Mouse (Mus musculus) bone marrow, adult 2 months (tissue): ENCODE measurements around the gene Tmem268. TPM values are rescaled to one million over a fixed set of nuclear protein-coding genes. Genes with fewer than 3 reads are reported as not detected.

Source experiments
- H3K27ac ChIP-seq: fragments of 200-500 bp; 2 replicates; pipeline ENCODE4 v1.5.1; 2012; ENCODE audit warnings: low read depth, mild to moderate bottlenecking, control low read depth, inconsistent platforms, low read length; ENCODE audit not compliant: control insufficient read depth, poor library complexity, insufficient read depth
- H3K4me1 ChIP-seq: fragments of 200-500 bp; 2 replicates; pipeline ENCODE4 v1.6.1; 2011; ENCODE audit warnings: low read length; ENCODE audit not compliant: control insufficient read depth, insufficient read depth
- H3K4me3 ChIP-seq: fragments of 200-500 bp; replicated peaks from 2 replicates; pipeline ENCODE3; 2011; ENCODE audit warnings: mild to moderate bottlenecking, low read depth, low read length, control low read depth; ENCODE audit not compliant: control insufficient read depth
- CTCF ChIP-seq: fragments of 200-500 bp; IDR thresholded peaks from 2 replicates; pipeline ENCODE4 v1.5.1; 2011; ENCODE audit warnings: low read length, control low read depth; ENCODE audit not compliant: control insufficient read depth, insufficient read depth
- POLR2A ChIP-seq: fragments of 200-500 bp; IDR thresholded peaks from 2 replicates; pipeline ENCODE4 v1.6.1; 2011; ENCODE audit warnings: low read depth, mild to moderate bottlenecking, control low read depth, low read length, borderline replicate concordance; ENCODE audit not compliant: control insufficient read depth
- WGBS: fragments of 180-500 bp; shearing (Covaris S2); methylation state at CpG from one replicate; pipeline ENCODE4 v1.1.7; 2018; 5-methylcytosine and 5-hydroxymethylcytosine counted together
- polyA plus RNA-seq: library from polyadenylated mRNA; stranded (reverse); fragments of >200 nt; gene quantifications from 2 replicates; pipeline ENCODE4 v1.2.4, GENCODE M21; 2011; ENCODE audit warnings: low replicate concordance; ENCODE audit not compliant: missing spikeins, insufficient read depth, insufficient read length

Tmem268 gene
- polyA plus RNA-seq, 1 experiment, result 8.5 TPM

DNA sequence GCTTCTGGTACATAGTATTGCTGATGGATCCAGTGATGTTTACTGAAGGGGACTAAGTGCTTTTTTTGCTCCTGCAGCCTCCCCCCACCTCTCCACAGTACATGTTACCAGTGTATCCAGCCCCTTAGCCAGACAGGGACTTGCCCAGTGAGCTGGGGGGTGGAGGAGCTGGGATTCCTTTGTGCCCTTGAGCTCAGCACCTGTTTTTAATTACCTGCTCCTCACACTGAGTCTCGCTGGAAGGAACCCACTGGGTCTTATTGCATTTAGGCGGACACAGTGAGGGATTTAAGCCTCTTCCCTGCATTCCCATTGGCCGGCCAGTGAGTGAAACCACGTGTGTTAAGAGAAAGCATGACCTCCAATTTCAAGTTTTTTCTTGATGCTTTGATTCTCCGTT lies 24.0 kb downstream of the Tmem268 start:
- Histone ChIP-seq H3K4me1 (no peaks in the 10 kb centered on the region; the same call in 1 of the 2 replicates), H3K27ac (no peak overlapping the region)
- WGBS, result 85% methylated on average over 5 of the region's 5 CpGs

DNA sequence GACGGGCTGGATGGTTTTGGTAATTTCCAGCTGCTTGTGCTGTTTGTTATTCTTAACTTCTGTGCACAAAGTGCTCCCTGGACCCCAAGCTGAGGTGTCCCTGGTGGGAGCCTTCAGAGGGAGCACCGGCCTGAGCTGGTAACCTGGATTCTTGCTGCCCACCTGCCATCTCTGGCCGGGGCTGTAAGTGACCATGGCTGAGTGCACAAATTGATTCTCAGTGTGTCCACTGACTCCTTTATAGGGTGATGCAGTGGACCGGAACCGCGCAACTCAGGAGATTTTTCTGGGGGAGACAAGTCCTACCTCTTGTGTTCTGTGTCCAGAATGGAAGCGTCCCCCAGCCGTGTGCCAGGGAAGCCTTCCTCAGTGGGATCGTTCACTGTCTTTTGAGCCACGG lies 26.6 kb downstream of the Tmem268 start:
- H3K4me3 ChIP-seq, result no peak overlapping the region
- TF ChIP-seq POLR2A (no peak), CTCF (no peak)
- no peaks in the 10 kb centered on the region; the same call in 1 of the 2 replicates for H3K4me1 ChIP-seq
- no peak overlapping the region for H3K27ac ChIP-seq
- 89% methylated on average over 10 of the region's 10 CpGs for WGBS

More for the DNA sequence above, 24.0 kb downstream of the Tmem268 start:
- no peak for TF ChIP-seq CTCF
- no peak for TF ChIP-seq POLR2A
- H3K4me3 ChIP-seq, result no peak overlapping the region

DNA sequence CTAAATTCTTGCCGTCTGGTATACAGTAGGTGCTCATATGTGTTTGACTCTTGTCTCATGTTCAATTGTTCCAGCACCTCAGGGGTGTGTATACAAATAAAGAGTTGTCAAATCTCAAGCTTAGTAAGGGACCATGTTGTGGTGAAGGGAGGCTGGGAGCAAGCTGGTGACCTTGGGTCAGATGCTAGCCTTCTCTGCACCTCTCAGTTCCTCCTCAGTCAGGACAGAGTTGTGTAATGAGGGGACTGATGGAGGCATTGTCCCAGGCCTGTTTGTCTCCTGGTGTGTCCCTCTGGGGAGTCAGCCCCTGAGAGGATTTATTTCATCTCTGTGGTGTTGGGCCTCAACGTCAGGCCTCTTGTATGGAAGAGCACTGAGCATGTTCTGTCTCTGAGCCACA lies 27.7 kb downstream of the Tmem268 start:
- no peak overlapping the region for H3K4me3 ChIP-seq
- WGBS, result 69% methylated on average over 2 of the region's 2 CpGs
- H3K4me1 ChIP-seq, result no peaks in the 10 kb centered on the region; the same call in 1 of the 2 replicates
- no peak overlapping the region for H3K27ac ChIP-seq
- no peak for TF ChIP-seq POLR2A
- no peak for TF ChIP-seq CTCF

DNA sequence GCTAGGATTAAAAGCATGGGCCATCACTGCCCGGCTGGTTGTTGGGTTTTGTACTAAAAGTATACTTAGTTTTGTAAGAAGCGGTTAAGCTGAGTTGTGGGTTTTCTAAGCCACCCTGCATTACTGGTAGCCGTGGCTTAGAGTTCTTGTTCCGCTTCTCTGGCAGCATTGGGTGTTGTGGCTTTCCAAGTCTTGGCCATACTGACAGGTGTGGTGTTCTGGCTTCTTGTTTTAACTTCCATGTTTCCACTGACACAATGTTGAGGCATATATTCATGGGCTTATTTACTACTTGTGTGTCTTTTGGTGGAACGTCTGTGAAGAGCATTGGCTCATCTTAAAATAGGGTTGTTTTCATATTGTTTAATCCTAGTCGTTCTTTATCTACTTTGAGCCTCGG lies 31.4 kb downstream of the Tmem268 start:
- Histone ChIP-seq H3K27ac (no peak overlapping the region), H3K4me3 (no peak overlapping the region), H3K4me1 (no peaks in the 10 kb centered on the region; the same call in 1 of the 2 replicates)
- WGBS, result 8% methylated on average over 7 of the region's 7 CpGs
- no peak for TF ChIP-seq CTCF

DNA sequence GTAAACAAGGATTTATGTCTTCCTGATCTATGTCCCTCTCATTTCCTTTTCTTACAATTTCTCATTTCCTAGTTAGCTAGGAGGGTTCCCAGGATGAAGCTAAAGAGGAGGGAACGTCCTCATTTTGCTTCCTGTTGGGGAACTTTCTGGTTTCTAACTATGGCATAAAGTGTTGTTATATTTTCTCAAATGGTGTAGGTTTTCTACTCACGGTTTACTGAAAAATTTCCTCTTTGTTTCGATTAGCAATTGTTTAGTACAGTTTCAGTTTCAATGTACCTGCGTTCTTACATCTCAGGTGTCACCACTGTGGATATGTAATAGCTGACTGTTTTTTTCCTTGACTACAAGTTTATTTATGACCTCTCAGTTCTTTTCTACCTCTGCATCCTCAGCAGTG lies 32.0 kb downstream of the Tmem268 start:
- no peak for TF ChIP-seq POLR2A
- Histone ChIP-seq H3K4me3 (no peak overlapping the region), H3K4me1 (no peaks in the 10 kb centered on the region; the same call in 1 of the 2 replicates), H3K27ac (no peak overlapping the region)
- WGBS, result 9% methylated on average over 4 of the region's 4 CpGs

DNA sequence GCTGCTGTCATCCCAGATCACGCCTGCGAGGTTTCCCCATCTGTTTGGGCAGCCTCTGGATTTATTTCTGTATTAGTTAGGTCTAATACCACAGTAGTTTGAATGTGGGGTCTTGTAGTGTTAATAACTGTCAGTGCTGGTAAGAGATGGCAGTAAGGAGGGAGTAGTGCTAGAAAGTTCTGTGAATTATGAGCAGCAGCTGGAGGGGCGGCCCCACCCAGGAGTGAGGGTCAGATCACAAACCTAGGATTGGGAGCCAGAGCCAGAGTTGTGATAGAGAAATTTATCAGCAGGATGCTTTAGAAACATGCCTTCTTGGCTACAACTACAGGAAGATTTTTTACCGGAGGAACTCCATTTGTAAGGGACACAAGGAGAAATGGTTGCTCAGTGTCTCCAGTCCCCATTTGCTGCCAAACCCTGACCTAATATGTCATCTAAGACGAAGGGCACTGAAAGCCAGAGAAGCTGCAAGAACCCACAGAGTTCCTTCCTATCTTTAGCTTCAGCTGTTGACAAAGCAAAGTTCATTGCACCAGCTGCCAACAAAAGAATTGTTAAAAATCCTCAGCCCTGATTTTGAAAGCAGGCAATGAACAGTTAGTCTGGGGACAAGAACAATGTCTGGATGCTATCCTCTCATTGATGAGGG lies 36.0 kb downstream of the Tmem268 start:
- 46% methylated on average over 5 of the region's 5 CpGs for WGBS
- Histone ChIP-seq H3K4me1 (no peaks in the 10 kb centered on the region), H3K27ac (no peak overlapping the region; the same call in 1 of the 2 replicates), H3K4me3 (no peak overlapping the region)
- no peak for TF ChIP-seq CTCF
- no peak for TF ChIP-seq POLR2A

DNA sequence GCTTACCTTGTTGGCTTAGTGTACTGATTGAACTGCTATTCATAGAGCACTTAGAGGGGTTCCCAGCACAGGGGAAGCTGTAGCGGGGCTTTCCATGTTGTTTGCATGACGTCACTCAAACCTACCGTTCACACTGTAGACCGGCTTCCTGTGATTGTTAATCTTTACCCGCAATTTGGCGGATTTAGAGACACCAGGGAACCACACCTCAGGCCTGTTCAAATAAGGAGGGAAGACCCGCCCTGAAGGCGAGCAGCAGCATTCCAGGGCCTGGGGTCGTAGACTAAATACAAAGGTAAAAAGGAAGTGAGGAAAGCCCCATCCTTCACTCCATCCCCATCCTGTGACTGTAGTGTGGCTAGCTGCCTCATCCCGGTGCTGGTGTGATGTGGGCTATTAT lies 36.7 kb downstream of the Tmem268 start:
- 16% methylated on average over 10 of the region's 10 CpGs for WGBS
- TF ChIP-seq CTCF, result no peak
- TF ChIP-seq POLR2A, result no peak
- Histone ChIP-seq H3K4me3 (no peak overlapping the region), H3K27ac (no peak overlapping the region; the same call in 1 of the 2 replicates), H3K4me1 (no peaks in the 10 kb centered on the region)

DNA sequence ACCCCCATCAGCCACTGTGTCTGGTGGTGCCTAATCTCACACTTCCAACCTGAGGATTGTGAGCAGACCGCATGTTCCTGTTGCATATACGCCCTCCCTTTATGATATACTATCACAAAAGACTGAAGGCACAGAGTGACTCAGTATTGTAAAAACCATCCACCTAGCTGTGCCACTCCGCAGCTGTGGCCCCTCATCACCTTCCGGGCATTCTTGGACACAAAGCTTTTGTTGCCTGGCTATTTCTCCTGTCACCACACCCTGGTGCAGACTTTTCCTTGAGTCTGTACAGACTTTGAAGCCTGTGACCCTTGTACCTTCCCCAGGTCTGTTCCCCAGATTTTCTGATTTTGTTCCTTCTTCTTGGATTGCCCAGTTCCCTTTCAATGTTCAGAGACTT lies 37.4 kb downstream of the Tmem268 start:
- no peak for TF ChIP-seq POLR2A
- TF ChIP-seq CTCF, result no peak
- no peak overlapping the region for H3K27ac ChIP-seq
- no peak overlapping the region for H3K4me3 ChIP-seq
- H3K4me1 ChIP-seq, result no peaks in the 10 kb centered on the region
- WGBS, result 89% methylated on average over 4 of the region's 4 CpGs

DNA sequence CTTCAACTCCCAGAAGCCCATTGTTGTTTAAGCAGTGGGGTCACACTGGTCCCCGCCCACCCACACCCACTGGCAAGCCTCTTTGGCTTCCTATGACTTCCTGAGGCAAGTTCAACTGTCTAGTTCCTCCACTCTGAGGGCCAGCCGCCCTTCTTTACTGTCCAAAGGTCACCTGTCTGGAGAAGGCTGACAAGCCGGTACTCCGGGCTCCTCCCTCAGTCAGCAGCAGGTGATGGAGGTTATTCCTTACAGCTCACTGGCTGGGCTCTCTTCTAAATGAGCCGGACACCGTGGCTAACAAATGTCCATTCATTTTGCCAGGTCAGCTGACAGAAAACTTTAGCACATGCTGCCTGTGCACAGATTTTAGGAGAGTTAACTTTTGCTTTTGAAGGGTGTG lies 42.2 kb downstream of the Tmem268 start:
- H3K4me1 ChIP-seq, result no peaks in the 10 kb centered on the region
- TF ChIP-seq CTCF (no peak), POLR2A (no peak)
- H3K27ac ChIP-seq, result no peak overlapping the region
- H3K4me3 ChIP-seq, result no peak overlapping the region
- WGBS, result 77% methylated on average over 6 of the region's 6 CpGs
